8 mouse cellular contexts compared by ENCODE assay signal in the genomic region with DNA sequence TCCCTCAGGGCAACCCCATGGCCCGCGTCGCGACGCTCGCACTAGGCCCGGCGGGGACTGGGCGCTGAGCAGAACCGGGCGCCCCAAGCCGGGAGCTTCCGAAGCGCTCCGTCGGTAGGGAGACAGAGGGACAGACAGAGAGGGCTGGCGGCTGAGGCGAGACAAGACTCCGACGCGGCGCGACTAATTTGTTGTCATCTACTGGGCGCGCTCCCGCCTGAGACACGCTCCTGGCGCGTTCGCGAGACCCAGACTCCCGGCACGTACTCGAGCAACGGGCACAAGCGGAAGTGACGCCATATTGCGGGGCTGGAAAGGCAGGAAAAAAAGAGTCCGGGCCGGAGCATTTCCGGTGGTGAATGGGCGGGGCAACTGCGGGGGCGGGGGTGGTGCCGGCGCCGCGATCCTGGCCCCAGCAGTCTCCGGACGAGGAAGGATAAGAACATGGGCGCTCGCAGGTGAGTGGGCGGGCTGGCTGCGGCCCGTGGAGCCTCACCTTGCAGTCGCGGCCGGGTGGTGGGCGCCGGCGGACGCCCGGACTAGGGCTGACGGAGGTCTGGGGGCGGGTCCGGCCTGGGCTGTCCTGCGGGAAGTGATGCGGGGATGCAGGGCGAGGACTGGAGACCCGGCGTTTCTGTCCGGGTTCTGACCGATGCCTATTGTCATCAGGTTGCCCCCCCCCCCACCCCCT. TPM values are rescaled to one million over a fixed set of nuclear protein-coding genes. Genes with fewer than 3 reads are reported as not detected.
A peak's percentile ranks its signal among the peaks of the same experiment; 100 is the strongest.
DNase-seq lines count a peak whose midpoint lies in the region; ATAC-seq lines count a peak whose summit lies in the region.

Gene Atg2b (minus strand): TSS at position 211 of the 691 bp plus-strand sequence.

- H3K4me1 ChIP-seq in lung, embryonic 16.5 days (replicated peaks; ENCODE audit: control insufficient read depth, insufficient read depth, low read length): peaks cover 22% of the 10 kb centered on the region

- WGBS in lung, embryonic 16.5 days: under 1% methylated on average over 72 of the region's 73 CpGs

- ATAC-seq in hematopoietic stem cell, adult 5-6 weeks (replicated peaks in 1 of 2; ENCODE audit: insufficient read depth in 1 of 2, low FRiP score in 2 of 2, low TSS enrichment in 1 of 2, low read depth in 1 of 2, poor library complexity in 2 of 2, severe bottlenecking in 2 of 2): peak; percentile 78 to 84
- peak; percentile 96 for ATAC-seq in lung, embryonic 16.5 days (ENCODE audit: low read depth)

- H3K9ac ChIP-seq in lung, embryonic 16.5 days (ENCODE audit: low read length): peak within 1 kb of the TSS; percentile 93

- H3K9me3 ChIP-seq in lung, embryonic 16.5 days (ENCODE audit: control insufficient read depth, low read length): no peaks in the 10 kb centered on the region

- no peaks in the 10 kb centered on the region for H3K27me3 ChIP-seq in lung, embryonic 16.5 days (ENCODE audit: control insufficient read depth, insufficient read depth, low read depth, low read length)

- H3K36me3 ChIP-seq in lung, embryonic 16.5 days (ENCODE audit: control insufficient read depth, insufficient read depth, low read length): 0 out of 2 replicates have a peak, but pooled peaks cover 2% of the 10 kb centered on the region

- peak within 1 kb of the TSS; percentile 91 for H3K27ac ChIP-seq in lung, embryonic 16.5 days (ENCODE audit: low read length)

- peak; percentile 89 for DNase-seq in MEL-GATA-1-ER (ENCODE audit: extremely low read depth, low read depth)
- peak; percentile 96 for DNase-seq in cerebellum, adult 8-10 months
- peak; percentile 97 for DNase-seq in forelimb bud, embryonic 11.5 days (ENCODE audit: low read depth, low spot score)
- peak; percentile 86 for DNase-seq in layer of hippocampus, adult 9-10 months (ENCODE audit: low spot score)
- DNase-seq in ovary, postnatal 10 days (ENCODE audit: low spot score): peak; percentile 89
- peak; percentile 92 to 95 for DNase-seq in thymus, postnatal 10 days (ENCODE audit: low spot score in 2 of 2)

- H3K4me3 ChIP-seq in lung, embryonic 16.5 days (ENCODE audit: low read length): peak within 1 kb of the TSS; percentile 99

- peak within 1 kb of the TSS; percentile 92 for H3K4me2 ChIP-seq in lung, embryonic 16.5 days (ENCODE audit: low read depth, low read length)

RNA-seq across cellular contexts. Expression of gene Atg2b, which starts in this region (rescaled TPM):
- 24.3 and 32.7 TPM in 2 replicates for total RNA-seq in hematopoietic stem cell, adult 5-6 weeks (2017)
- 10.6 and 11.1 TPM in 2 replicates for polyA plus RNA-seq in lung, embryonic 16.5 days (2015; fragmentation: Nextera tagmentation; extraction: Ambion mirVana)

Comparison
In these comparisons a context has a peak if more than half of its experiments do, and no peak if none do; other contexts are left out.
1. Peak in every context shown above with its lines: DNase-seq, ATAC-seq, H3K4me3 ChIP-seq and H3K27ac ChIP-seq.